Mouse (Mus musculus) adrenal gland, adult 8-10 months (tissue): ENCODE measurements at regions not wholly inside any gene's neighbourhood (a gene's known extent, or its start where the extent isn't known, plus 50 kb on each side); places are given as distances from the start of the nearest gene placed in this dataset.

ENCODE experiments used
- DNase-seq: peaks from one replicate; pipeline ENCODE4 v3.0.0; 2022

DNA sequence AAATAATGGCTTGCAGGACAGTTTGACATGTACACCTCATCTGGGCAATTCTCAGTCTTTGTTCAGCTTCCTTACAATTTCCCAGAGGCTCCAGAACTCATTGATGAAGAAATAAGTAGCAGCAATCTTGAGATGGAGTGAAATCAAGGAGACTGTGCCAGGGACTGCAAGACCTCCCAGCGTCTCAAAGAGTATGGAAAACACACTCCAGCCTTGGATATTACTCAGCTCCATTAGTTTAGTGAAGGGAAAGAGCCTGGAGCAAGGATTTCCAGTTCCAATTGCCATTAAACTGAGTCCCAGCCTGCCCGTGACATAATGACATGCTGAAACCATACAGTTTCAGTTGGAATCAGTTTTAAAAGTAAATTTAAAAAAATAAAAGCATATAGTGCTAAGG is 372.7 kb upstream of the Rack1 start:
- no peak for DNase-seq

DNA sequence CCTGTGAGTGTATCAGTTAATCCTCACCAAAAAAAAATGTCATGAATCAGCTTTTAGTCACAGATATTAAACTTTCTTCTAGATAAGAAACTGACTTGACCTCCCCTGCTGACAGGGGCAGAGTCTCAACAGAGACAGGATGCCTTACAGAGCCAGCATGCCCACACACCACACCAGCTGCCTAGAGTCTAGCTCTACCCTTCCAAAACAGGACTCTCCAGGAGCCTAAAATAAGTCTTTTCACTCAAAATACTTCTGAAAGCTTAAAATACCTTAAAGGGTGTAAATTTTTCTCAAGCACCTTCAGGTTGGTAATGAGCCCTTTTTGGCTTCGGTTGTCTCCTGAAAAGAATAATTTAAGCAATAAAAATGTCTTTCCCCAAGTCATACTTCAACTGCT is 373.7 kb upstream of the Rack1 start:
- no peak for DNase-seq

DNA sequence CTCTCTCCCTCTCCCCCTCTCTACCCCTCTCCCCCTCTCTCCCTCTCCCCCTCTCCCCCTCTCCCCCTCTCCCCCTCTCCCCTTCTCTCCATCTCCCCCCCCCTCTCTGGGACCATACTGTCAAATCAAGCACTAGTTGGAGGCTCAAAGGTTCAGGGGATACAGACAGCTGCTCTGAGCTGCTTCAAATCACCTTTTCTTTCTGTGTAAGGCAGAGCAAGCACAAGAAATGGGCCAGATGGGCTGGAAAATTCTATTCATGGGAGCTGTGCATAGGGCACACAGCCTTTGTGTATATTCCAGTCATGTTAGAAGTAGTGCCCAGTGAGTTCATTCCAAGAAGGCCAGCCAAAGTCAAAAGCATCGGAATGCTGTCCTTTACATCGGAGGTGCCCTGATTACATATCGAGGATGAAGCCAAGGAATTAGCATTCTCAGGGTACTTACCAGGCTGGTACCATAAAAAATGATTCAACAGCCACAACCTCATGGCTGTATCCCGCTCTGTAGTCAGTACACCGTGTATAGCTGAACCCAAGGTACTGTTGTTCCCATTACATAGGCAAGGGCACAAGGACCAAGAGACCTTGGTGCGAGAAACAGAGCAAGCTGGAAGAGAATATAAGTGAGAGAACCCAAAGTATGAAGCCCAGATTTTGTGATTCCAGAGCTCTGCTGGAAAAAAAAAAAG is 381.9 kb upstream of the Rack1 start:
- no peak for DNase-seq

GRCm38 (mm10) chr11:48417615-48418014 is 382.5 kb upstream of the Rack1 start:
- DNase-seq, result no peak

- DNase-seq, result no peak
Measured at GRCm38 (mm10) chr11:48398032-48398431, 402.1 kb upstream of the Rack1 start.

DNA sequence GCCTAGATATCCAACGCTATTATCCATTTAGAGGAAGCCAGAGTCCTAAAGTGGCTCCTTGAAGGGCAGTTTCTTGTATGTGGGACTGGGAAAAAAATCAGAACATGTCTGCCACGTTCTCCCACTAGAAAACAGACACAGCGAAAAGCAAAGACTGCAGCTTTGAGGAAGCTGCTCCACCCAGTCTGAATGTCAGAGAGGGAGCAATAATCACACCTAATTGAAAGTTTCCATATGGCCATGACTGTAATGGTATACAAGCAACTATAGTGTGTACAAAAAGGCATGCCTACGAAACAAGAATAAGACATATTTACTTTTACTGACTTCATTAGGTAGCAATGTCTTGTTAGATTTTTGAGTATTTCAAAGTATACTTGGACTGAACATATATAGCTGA is 392.7 kb upstream of the Sgcd start:
- DNase-seq, result no peak

GRCm38 (mm10) chr11:48378044-48378443 is 389.3 kb upstream of the Sgcd start:
- DNase-seq, result no peak

GRCm38 (mm10) chr11:48377269-48377668 is 388.5 kb upstream of the Sgcd start:
- no peak for DNase-seq

GRCm38 (mm10) chr11:48351349-48352023 is 362.7 kb upstream of the Sgcd start:
- no peak for DNase-seq

DNA sequence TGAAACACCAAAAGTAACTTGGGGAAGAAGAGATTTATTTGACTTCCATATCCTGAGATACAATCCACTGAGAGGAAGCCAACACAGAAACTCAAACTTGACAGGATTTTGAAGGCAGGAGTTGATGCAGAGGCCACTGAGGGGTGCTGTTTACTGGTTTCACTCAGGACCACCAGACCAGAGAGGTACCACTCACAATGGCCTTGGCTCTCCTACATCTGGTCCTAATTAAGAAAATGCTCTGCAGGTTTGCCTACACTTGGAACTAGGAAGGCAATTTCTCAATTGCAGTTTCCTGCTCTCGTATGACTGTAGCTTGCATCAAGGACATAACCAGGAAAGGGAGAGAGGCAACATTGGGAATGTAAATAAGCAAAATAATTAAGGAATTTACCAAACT is 325.7 kb upstream of the Sgcd start:
- no peak for DNase-seq

GRCm38 (mm10) chr11:48295370-48295769 is 306.6 kb upstream of the Sgcd start:
- DNase-seq, result no peak

DNA sequence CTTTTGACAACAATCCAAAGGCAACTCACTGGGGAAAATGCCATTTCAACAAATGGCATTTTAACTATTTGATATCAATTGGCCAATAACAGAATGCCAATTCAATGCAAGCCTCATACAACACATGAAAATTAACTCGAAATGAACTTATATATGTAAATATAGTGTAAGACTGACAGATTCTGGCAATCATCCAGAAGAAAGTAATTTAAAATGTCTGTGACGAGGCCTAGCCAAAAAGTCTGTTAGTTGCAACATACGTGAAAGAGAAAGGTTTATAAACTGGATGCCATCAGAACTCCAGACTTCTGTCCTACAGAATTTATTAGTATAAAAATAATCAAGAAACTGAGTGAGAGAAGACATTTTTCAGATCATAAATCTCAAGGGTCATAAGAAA is 273.7 kb upstream of the Sgcd start:
- DNase-seq, result no peak

DNA sequence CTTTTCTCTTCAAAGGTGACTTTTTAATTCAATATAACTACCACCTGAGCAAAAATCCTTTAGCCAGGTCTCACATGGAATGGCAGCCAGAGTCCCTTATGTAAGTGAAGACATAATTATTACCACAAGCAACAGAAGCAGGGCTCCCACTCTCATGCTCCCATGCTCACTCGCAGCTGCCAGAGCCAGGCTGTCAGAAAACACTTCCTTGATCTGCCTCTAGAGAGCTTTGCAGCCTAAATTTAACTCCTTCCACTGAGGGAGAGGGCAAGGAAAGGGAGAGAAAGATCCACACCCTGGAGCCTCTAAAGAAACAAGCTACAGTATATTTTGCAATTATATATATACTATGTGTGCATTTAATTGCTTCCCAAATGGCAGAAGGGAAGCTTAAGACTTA is 272.3 kb upstream of the Sgcd start:
- DNase-seq, result no peak

DNA sequence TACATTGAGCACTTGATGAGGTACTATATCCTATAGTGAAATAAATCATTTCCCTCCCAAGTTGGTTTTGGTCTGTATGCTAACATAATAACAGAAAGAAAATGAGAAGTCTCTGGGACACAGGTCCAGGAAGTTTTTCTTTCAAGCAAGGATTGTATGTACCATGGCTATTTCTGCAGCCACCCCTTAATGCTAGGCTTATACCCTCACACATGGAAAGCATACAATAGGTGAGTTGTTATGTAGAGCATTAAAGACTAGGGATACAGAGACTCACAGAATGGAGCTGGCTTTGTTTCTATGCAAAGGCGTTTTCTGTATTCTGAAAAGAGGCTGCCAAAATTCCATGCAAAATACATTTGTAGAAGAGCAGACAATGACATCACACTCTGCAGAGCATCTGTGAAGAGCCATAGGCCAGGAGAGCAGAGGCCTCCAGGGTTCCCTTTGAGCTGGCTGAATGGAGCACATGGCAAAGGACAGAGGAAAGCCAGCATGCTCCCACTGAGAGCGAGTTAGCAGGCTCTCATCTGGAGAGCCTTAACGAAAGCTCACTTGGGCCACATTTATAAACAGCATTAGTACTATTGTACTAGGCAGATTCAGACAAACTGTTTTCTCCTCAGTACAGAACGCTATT is 262.0 kb upstream of the Sgcd start:
- DNase-seq, result no peak

DNA sequence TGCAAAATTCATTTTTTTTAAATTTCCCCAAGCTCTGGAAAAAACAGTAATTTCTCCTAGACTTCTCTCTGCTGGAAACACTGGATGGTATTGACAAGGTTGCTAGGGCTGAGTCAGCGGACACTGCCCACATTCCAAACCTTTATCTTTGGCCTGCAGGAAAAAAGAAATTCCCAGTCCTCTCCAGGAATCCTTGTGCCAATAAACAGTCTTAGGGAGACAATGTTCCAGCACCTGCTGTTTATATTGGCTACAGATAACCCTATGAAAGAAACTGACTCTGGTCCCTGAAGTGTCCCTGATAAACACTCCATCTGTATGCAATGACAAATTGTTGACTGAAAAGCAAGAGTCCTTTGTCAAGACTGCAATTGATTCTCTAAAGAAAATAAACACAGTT is 260.5 kb upstream of the Sgcd start:
- no peak for DNase-seq

GRCm38 (mm10) chr11:48221156-48221555 is 232.4 kb upstream of the Sgcd start:
- DNase-seq, result no peak

DNA sequence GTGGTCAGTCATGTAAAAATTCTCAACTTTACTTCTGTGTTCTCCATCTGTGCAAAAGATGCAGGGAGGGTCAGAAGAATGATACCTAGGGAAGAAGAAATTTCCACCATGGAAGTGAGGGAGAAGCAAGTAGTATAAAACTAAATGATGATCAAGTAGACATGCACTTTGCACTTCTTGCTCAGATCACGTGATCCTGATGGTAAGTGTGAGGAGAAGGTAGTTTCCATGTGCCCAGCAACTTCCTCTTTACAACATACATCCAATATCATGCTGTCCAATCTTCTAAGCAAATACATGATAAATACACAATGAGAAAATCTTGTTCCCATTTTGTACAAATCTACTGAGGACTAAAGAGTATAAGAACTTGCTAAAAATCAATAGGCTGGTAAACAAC is 230.4 kb upstream of the Sgcd start:
- DNase-seq, result no peak

GRCm38 (mm10) chr11:48216762-48217161 is 228.0 kb upstream of the Sgcd start:
- no peak for DNase-seq

DNA sequence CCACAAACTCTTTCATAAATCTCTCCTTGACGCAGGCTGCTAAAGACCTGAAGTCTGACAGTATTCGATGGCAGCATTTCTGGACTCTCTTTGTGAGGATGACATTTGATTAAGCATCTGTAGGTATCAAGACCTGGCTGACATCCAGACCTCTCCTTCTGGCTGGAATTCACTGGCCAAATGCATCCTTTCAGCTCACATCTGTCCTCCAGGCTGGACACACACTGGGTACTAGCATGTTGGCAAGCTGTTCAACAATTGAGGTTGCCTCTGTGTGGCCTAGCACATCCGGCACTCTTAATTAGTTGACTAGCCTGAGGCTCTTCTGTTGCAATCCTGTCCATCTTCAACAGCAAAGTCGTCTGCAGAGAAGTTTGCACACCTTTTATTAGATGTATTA is 197.8 kb upstream of the Sgcd start:
- DNase-seq, result no peak

DNA sequence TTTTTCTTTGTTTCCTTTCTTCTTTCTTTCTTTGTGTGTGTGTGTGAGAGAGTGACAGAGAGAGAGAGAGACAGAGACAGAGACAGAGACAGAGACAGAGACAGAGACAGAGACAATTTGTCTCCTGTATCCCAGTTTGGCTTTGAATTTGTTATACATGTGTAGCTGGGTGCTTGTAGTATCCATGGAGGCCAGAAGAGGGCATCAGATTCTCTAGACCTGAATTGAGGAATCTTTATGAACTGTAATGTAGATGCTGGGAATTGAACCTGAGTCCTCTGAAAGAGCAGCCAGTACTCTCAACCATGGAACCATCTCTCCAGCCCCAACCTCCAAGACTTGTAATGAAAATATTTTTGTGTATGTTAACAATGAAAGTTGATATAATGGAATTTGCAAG is 190.2 kb upstream of the Sgcd start:
- no peak for DNase-seq

GRCm38 (mm10) chr11:48178174-48178573 is 189.4 kb upstream of the Sgcd start:
- no peak for DNase-seq

GRCm38 (mm10) chr11:48176451-48176850 is 187.7 kb upstream of the Sgcd start:
- DNase-seq, result no peak

DNA sequence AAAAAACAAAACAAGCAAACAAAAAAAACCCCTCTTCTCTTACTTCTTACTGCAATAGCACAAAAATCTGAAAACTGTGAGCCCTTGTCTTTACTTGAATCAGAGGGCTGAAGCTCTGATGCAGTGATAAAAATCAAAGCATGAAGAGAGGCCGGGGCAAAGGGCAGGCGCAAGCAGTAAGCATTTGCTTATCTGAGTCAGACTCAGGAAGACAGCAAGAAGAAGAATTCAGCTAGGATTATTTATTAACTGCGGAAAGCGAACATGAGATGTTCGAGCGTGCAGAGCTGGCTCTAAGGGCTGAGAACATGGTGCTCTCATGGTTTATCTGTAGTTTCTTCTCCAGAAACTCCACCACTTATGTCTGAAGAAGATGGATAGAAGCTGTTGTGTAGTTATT is 163.4 kb upstream of the Sgcd start:
- DNase-seq, result no peak

GRCm38 (mm10) chr11:48133335-48133734 is 144.6 kb upstream of the Sgcd start:
- no peak for DNase-seq
